Mouse (Mus musculus) forebrain, embryonic 15.5 days (tissue): Measurements from ENCODE around the gene Dennd4a. TPM values are rescaled to one million over a fixed set of nuclear protein-coding genes. Genes with fewer than 3 reads are reported as not detected.

Source experiments
- ATAC-seq: fragments of 200-750 bp; cut with Nextera tagmentation; replicated peaks from 2 replicates; pipeline ENCODE4 v1.8.0; 2017; ENCODE audit warnings: mild to moderate bottlenecking, moderate TSS enrichment, moderate library complexity
- H3K27ac ChIP-seq: fragments of 300-500 bp; sonication (generic); replicated peaks from 2 replicates; pipeline ENCODE4 v1.5.1; 2015; ENCODE audit warnings: mild to moderate bottlenecking, inconsistent platforms
- H3K27me3 ChIP-seq: fragments of 300-500 bp; sonication (generic); 2 replicates; pipeline ENCODE4 v1.6.1; 2015; ENCODE audit warnings: inconsistent platforms
- H3K36me3 ChIP-seq: fragments of 300-500 bp; sonication (generic); 2 replicates; pipeline ENCODE4 v1.6.1; 2015; ENCODE audit warnings: mild to moderate bottlenecking, inconsistent platforms
- H3K4me1 ChIP-seq: fragments of 300-500 bp; sonication (generic); 2 replicates; pipeline ENCODE4 v1.6.1; 2015; ENCODE audit warnings: inconsistent platforms
- H3K4me2 ChIP-seq: fragments of 300-500 bp; sonication (generic); replicated peaks from 2 replicates; pipeline ENCODE4 v1.6.1; 2015; ENCODE audit warnings: mild to moderate bottlenecking, inconsistent platforms
- H3K4me3 ChIP-seq: fragments of 300-500 bp; sonication (generic); 2 replicates; pipeline ENCODE4 v1.5.1; 2015; ENCODE audit warnings: mild to moderate bottlenecking, inconsistent platforms
- H3K9ac ChIP-seq: fragments of 300-500 bp; sonication (generic); replicated peaks from 2 replicates; pipeline ENCODE4 v1.6.1; 2015; ENCODE audit warnings: mild to moderate bottlenecking, inconsistent platforms
- H3K9me3 ChIP-seq: fragments of 300-500 bp; sonication (generic); 2 replicates; pipeline ENCODE4 v1.6.1; 2016; ENCODE audit warnings: inconsistent platforms
- WGBS: fragments of 180-500 bp; shearing (Covaris S2); methylation state at CpG from one replicate; pipeline ENCODE4 v1.1.7; 2015; ENCODE audit warnings: mixed read lengths; 5-methylcytosine and 5-hydroxymethylcytosine counted together
- polyA plus RNA-seq: library from polyadenylated mRNA; unstranded; fragments of >200 nt; fragmentation: Nextera tagmentation; extraction: Ambion mirVana; gene quantifications from 2 replicates; pipeline ENCODE4 v1.2.1, GENCODE M21; 2015

Gene Dennd4a
- polyA plus RNA-seq, 1 experiment from 2014 or later = 9.4 TPM

GRCm38 (mm10) chr9:64937491-64937890 is 126.4 kb downstream of the Dennd4a start:
- no peaks in the 10 kb centered on the region for H3K36me3 ChIP-seq
- 57% methylated on average over 5 of the region's 5 CpGs for WGBS
- H3K27me3 ChIP-seq = no peaks in the 10 kb centered on the region
- H3K4me1 ChIP-seq = no peaks in the 10 kb centered on the region
- H3K9me3 ChIP-seq = no peaks in the 10 kb centered on the region
- H3K27ac ChIP-seq = no peak overlapping the region
- no peak overlapping the region for H3K4me2 ChIP-seq
- no peak for ATAC-seq
- H3K4me3 ChIP-seq = no peak overlapping the region
- no peak overlapping the region for H3K9ac ChIP-seq

DNA sequence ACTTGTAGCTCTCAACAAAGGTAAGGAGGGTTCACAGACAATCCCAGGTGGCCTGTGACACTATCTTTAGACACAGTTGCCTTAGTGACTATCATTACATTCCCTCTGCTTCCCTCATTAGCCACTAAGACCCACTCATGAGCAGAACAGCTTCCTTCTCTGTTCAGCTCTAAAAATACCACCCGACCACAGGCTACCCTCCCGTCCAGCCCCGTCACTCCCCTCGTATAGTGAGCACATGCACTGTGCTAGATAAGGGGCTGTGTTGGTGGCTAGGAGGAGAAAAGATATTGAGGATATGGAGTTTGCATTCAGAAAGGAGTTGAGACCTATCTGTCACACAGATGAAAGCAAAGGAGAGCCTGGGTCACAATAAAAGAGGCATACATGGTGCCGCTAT is 127.4 kb downstream of the Dennd4a start:
- Histone ChIP-seq H3K4me3 (no peak overlapping the region), H3K27ac (no peak overlapping the region), H3K4me1 (no peaks in the 10 kb centered on the region), H3K4me2 (no peak overlapping the region), H3K9ac (no peak overlapping the region), H3K9me3 (no peaks in the 10 kb centered on the region), H3K27me3 (no peaks in the 10 kb centered on the region), H3K36me3 (no peaks in the 10 kb centered on the region)
- 85% methylated on average over 5 of the region's 5 CpGs for WGBS
- no peak for ATAC-seq

- Histone ChIP-seq H3K27me3 (no peaks in the 10 kb centered on the region), H3K36me3 (no peaks in the 10 kb centered on the region), H3K9ac (no peak overlapping the region), H3K9me3 (no peaks in the 10 kb centered on the region), H3K27ac (no peak overlapping the region), H3K4me2 (no peak overlapping the region), H3K4me3 (no peak overlapping the region), H3K4me1 (no peaks in the 10 kb centered on the region)
- 58% methylated on average over 4 of the region's 4 CpGs for WGBS
- ATAC-seq = no peak
These were observed 128.1 kb downstream of the Dennd4a start for GRCm38 (mm10) chr9:64939281-64939680.

DNA sequence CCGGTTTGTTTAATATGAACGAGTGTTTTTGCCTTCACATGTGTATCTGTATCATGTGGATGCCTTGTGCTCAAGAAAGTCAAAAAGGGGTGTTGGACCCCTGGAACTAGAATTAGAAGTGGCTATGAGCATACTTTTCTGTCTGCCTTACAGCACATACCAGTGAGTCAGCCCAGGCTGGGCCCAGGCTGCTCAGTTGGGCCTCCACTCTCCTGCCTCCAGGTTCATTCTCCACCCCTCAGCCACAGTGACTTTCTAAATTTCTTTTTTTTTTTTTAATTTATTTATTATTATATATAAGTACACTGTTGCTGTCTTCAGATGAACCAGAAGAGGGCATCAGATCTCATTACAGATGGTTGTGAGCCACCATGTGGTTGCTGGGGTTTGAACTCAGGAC is 128.7 kb downstream of the Dennd4a start:
- no peak for ATAC-seq
- no peak overlapping the region for H3K4me3 ChIP-seq
- no peaks in the 10 kb centered on the region for H3K9me3 ChIP-seq
- no peaks in the 10 kb centered on the region for H3K27me3 ChIP-seq
- no peak overlapping the region for H3K4me2 ChIP-seq
- no peak overlapping the region for H3K27ac ChIP-seq
- H3K36me3 ChIP-seq = no peaks in the 10 kb centered on the region
- H3K4me1 ChIP-seq = no peaks in the 10 kb centered on the region
- WGBS = 75% methylated on average over 2 of the region's 2 CpGs
- no peak overlapping the region for H3K9ac ChIP-seq

GRCm38 (mm10) chr9:64940731-64941346 is 129.7 kb downstream of the Dennd4a start:
- 82% methylated on average over 11 of the region's 11 CpGs for WGBS
- Histone ChIP-seq H3K4me3 (no peak overlapping the region), H3K4me2 (no peak overlapping the region), H3K27ac (no peak overlapping the region), H3K9me3 (no peaks in the 10 kb centered on the region), H3K27me3 (no peaks in the 10 kb centered on the region), H3K36me3 (no peaks in the 10 kb centered on the region), H3K9ac (no peak overlapping the region), H3K4me1 (no peaks in the 10 kb centered on the region)
- ATAC-seq = no peak

DNA sequence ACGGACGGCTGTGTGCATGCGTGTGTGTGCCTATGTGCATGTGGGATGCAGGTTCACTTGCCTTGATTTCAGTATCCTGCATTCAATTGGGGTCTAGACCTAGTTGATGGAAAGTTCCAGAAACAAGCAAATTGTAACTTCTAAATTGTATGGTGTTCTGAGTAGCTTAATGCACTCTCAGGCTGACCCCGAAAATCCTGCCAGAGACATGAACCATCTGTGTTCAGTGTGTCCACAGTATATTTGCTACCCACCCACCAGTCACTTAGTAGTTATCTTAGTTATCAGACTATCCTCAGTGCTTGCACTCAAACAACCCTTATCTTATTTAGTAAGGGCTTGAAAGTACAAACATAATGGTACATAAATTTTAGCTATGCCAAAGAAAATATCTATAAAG is 130.5 kb downstream of the Dennd4a start:
- no peak overlapping the region for H3K4me2 ChIP-seq
- ATAC-seq = no peak
- H3K9ac ChIP-seq = no peak overlapping the region
- no peaks in the 10 kb centered on the region for H3K36me3 ChIP-seq
- no peaks in the 10 kb centered on the region for H3K27me3 ChIP-seq
- H3K27ac ChIP-seq = no peak overlapping the region
- H3K4me1 ChIP-seq = no peaks in the 10 kb centered on the region
- no peaks in the 10 kb centered on the region for H3K9me3 ChIP-seq
- no peak overlapping the region for H3K4me3 ChIP-seq
- 84% methylated on average over 4 of the region's 4 CpGs for WGBS

GRCm38 (mm10) chr9:64943997-64944396 is 132.9 kb downstream of the Dennd4a start:
- 29% methylated on average over 11 of the region's 11 CpGs for WGBS
- no peak for ATAC-seq
- H3K9ac ChIP-seq = no peak overlapping the region

GRCm38 (mm10) chr9:64947483-64948095 is 136.4 kb downstream of the Dennd4a start:
- no peak overlapping the region for H3K9ac ChIP-seq
- H3K36me3 ChIP-seq = no peaks in the 10 kb centered on the region
- no peaks in the 10 kb centered on the region for H3K4me1 ChIP-seq
- H3K4me3 ChIP-seq = no peak overlapping the region
- H3K27ac ChIP-seq = no peak overlapping the region
- no peak overlapping the region for H3K4me2 ChIP-seq
- H3K9me3 ChIP-seq = no peaks in the 10 kb centered on the region
- H3K27me3 ChIP-seq = peaks cover 4% of the 10 kb centered on the region; the same call in 1 of the 2 replicates
- no peak for ATAC-seq
- WGBS = 88% methylated on average over 9 of the region's 9 CpGs

More at GRCm38 (mm10) chr9:64943997-64944396, 132.9 kb downstream of the Dennd4a start:
- Histone ChIP-seq H3K27ac (no peak overlapping the region), H3K9me3 (no peaks in the 10 kb centered on the region), H3K4me3 (no peak overlapping the region), H3K36me3 (no peaks in the 10 kb centered on the region), H3K4me2 (no peak overlapping the region), H3K4me1 (no peaks in the 10 kb centered on the region), H3K27me3 (no peaks in the 10 kb centered on the region)

DNA sequence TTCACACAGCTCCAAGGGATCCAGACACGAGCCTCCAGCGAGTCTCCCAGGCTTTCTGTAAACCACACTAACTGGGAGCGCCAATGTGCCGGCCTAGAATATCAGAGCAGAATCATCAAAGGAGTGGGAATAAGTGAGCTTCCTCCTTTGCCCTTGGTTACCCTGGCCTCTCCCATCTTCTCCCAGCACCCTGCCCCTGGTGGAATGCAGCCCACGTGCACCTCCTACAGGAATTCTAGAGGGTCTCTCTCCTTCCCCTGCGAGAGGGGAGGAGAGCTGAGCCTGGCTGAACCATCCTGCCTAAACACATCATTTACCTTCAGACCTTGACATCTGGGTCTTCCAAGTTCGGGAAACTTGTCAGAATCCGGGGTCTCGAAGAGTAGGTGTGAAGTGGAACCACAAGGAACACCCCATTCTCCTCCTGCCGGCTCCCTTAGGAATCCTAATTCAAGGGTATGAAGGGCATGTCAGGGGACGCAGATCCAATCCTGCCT is 140.1 kb downstream of the Dennd4a start, which contains the start of gene Slc24a1:
Gene Slc24a1, minus strand, starts transcription at position 447 of the 497 bp plus-strand sequence.
- WGBS = 42% methylated on average over 11 of the region's 11 CpGs

DNA sequence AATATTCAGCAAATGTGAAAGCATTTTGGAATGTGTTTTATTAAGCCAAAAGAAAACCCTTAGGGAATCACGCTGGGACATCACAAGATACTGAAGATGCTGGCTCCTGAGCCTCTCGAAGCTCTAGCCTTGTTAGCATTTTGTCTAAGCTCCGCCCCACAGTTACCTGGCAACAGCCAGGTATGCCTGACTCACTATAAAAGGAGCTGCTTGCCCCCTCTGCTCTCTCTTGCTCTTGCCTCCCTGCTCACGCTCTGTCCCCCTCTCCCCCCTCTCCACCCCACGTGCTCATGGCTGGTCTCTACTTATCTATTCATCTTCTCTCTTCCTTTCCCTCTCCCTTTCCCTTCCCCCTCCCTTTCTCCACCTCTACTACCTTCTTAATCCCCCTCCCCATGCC is 140.9 kb downstream of the Dennd4a start:
- no peak overlapping the region for H3K4me2 ChIP-seq
- no peaks in the 10 kb centered on the region for H3K4me1 ChIP-seq
- no peak overlapping the region for H3K27ac ChIP-seq
- H3K4me3 ChIP-seq = no peak overlapping the region
- ATAC-seq = no peak
- H3K9me3 ChIP-seq = no peaks in the 10 kb centered on the region
- WGBS = 11% methylated on average over 5 of the region's 5 CpGs
- no peak overlapping the region for H3K9ac ChIP-seq
- peaks cover 4% of the 10 kb centered on the region; the same call in 1 of the 2 replicates for H3K27me3 ChIP-seq
- H3K36me3 ChIP-seq = no peaks in the 10 kb centered on the region

More for the DNA sequence above, 140.1 kb downstream of the Dennd4a start, which contains the start of gene Slc24a1:
- no peaks in the 10 kb centered on the region for H3K36me3 ChIP-seq
- peaks cover 4% of the 10 kb centered on the region; the same call in 1 of the 2 replicates for H3K27me3 ChIP-seq
- H3K4me2 ChIP-seq = no peak within 1 kb of the TSS
- no peak within 1 kb of the TSS for H3K27ac ChIP-seq
- no peak within 1 kb of the TSS for H3K4me3 ChIP-seq
- no peaks in the 10 kb centered on the region for H3K4me1 ChIP-seq
- H3K9ac ChIP-seq = no peak within 1 kb of the TSS
- no peak for ATAC-seq
- no peaks in the 10 kb centered on the region for H3K9me3 ChIP-seq

GRCm38 (mm10) chr9:64953190-64953589 is 142.1 kb downstream of the Dennd4a start:
- H3K4me2 ChIP-seq = no peak overlapping the region
- peaks cover 4% of the 10 kb centered on the region; the same call in 1 of the 2 replicates for H3K27me3 ChIP-seq
- no peak overlapping the region for H3K27ac ChIP-seq
- no peaks in the 10 kb centered on the region for H3K36me3 ChIP-seq
- ATAC-seq = no peak
- H3K9ac ChIP-seq = no peak overlapping the region
- no peaks in the 10 kb centered on the region for H3K9me3 ChIP-seq
- WGBS = 85% methylated on average over 7 of the region's 7 CpGs
- H3K4me1 ChIP-seq = no peaks in the 10 kb centered on the region
- no peak overlapping the region for H3K4me3 ChIP-seq

GRCm38 (mm10) chr9:64956337-64956736 is 145.2 kb downstream of the Dennd4a start:
- Histone ChIP-seq H3K4me3 (no peak overlapping the region), H3K27me3 (peaks cover under 1% of the 10 kb centered on the region; the same call in 1 of the 2 replicates), H3K36me3 (no peaks in the 10 kb centered on the region), H3K9ac (no peak overlapping the region), H3K9me3 (no peaks in the 10 kb centered on the region), H3K4me1 (peaks cover 8% of the 10 kb centered on the region), H3K4me2 (no peak overlapping the region; the same call in 1 of the 2 replicates), H3K27ac (no peak overlapping the region)
- ATAC-seq = no peak
- WGBS = 17% methylated on average over 12 of the region's 12 CpGs
